In genomic region chr2:167833290-167833953, GRCm38 (mm10) we compare ENCODE assay signal across 8 mouse cellular contexts.
DNase-seq lines count a peak whose midpoint lies in the region; ATAC-seq lines count a peak whose summit lies in the region.

No protein-coding gene starts in this region.

- H3K27me3 ChIP-seq in hindbrain, embryonic 15.5 days: 0 out of 2 replicates have a peak, but pooled peaks cover 3% of the 10 kb centered on the region

- no peak overlapping the region for H3K4me2 ChIP-seq in hindbrain, embryonic 15.5 days

- no peaks in the 10 kb centered on the region for H3K9me3 ChIP-seq in hindbrain, embryonic 15.5 days

- peaks cover 15% of the 10 kb centered on the region for H3K4me1 ChIP-seq in hindbrain, embryonic 15.5 days (replicated peaks)

- peak; percentile 27 to 28 for DNase-seq in spleen, adult 18-20 months
- DNase-seq in spleen, postnatal 14 days (ENCODE audit: low spot score in 2 of 2): no peak
- DNase-seq in gastrocnemius, postnatal 10 days: peak; percentile 76
- DNase-seq in liver: peak; percentile 55
- no peak for DNase-seq in frontal cortex, postnatal 25 days (ENCODE audit: low spot score in 2 of 2)

- H3K36me3 ChIP-seq in hindbrain, embryonic 15.5 days: no peaks in the 10 kb centered on the region

- H3K9ac ChIP-seq in hindbrain, embryonic 15.5 days: no peak overlapping the region

- 0 out of 2 replicates have a peak, but pooled peaks have one; percentile 33 for ATAC-seq in hindbrain, embryonic 15.5 days (ENCODE audit: low FRiP score, low read depth)
- peak; percentile 37; the same call in 1 of the 2 replicates for ATAC-seq in monocyte, adult 5-6 weeks (replicated peaks; ENCODE audit: insufficient number of reproducible peaks, low FRiP score, low TSS enrichment, poor library complexity, severe bottlenecking)
- ATAC-seq in inflammation-experienced regulatory T-cells, adult 6 months: no peak

- WGBS in hindbrain, embryonic 15.5 days: 18% methylated on average over 20 of the region's 20 CpGs

- H3K4me3 ChIP-seq in hindbrain, embryonic 15.5 days: no peak overlapping the region

- H3K27ac ChIP-seq in hindbrain, embryonic 15.5 days (replicated peaks): 0 out of 2 replicates have a peak overlapping the region, but pooled peaks have one; percentile 15

Comparison
In these comparisons a context has a peak if more than half of its experiments do, and no peak if none do; other contexts are left out.
1. DNase-seq: peak in spleen, adult 18-20 months (2 of 2), gastrocnemius, postnatal 10 days (single experiment) and liver (single experiment); none in spleen, postnatal 14 days (0 of 2) and frontal cortex, postnatal 25 days (0 of 2).